Mouse (Mus musculus): ENCODE results near the gene Cdc42bpa. TPM values are rescaled to one million over a fixed set of nuclear protein-coding genes. Genes with fewer than 3 reads are reported as not detected.

The Cdc42bpa gene
- polyA plus RNA-seq (2014; fragmentation: Illumina TruSeq; extraction: RNeasy Lipid Tissue Mini Kit (QIAGEN cat#74804); ENCODE audit: low read depth, low replicate concordance): 22.6 TPM

DNA sequence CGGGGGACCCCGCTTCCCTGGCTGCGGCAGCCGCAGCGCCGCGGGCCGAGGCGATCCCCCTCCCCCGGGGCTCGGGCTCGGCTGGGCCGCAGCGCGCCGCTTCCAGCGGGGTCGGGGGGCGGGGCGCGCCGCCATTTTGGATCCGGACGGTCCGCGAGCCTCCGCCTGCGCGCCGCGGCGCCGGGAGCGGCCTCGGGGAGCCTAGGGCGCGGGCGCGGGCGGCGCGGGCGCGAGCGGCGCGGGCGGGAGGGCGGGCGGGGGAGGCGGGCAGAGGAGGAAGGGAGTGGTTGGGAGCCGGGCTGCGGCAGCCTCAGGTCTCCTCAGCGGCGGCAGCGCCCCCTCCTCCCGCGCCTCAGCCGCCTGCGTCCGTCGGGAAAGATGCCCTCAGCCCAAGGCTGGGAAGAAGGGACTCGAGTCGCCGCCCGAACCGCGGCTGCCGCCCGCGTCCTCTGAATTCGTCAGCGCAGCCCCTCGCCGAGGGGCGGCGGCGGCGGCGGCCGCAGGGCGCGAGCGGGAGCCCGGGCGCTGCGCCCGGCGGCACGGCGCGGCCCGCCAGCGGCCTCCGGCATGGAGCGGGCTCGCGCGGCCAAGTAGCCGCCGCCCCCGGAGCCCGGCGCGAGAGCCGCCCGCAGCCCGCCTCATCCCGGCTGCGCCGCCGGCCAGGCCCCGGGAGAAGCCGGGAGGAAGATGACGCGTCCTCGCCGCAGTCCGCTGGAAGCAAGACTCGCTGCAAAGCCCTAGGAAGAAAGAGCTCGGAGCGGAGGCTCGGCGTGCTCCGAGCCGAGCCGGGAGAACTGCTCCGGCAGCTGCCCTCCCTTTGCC is at the start of gene Cdc42bpa:
TSS of gene Cdc42bpa (plus strand) at position 752 of the 822 bp plus-strand sequence.

DNA sequence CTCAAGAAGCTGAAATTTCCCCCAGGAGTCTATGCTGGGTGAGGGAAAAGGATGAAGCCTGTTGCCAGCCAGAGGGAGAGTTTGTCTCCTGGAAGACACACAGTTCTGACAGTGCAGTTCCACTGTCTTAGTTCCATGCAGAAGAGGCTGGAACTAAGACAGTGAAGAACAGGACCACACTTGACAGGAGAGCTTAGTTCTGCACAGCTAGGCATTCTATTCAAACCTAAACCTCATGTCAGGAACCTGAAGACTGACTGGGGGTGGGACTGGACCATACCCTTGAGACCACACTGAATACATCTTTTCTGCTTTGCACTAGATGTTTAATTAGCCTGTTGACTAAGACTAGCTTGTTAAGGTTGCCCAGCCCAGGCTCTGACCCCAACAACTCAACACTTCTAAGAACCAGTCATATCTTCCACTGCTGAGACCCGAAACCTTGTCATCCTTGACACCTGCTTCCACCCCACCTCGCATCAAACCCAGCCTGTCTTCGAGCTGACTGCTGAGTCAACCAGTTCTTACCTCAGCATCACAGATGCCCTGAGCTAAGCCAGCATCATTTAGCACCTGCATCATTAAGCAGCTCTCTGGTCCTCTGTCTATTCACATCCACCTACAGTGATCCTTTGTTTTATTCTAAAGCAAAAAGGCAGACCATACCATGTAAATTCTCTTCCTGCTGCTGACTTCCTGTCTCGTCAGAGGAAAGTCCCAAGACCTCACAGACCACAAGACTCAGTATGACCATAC is 238.9 kb downstream of the Cdc42bpa start, which contains the start of gene Coq8a:
TSS of gene Coq8a (minus strand) at position 644 of the 756 bp plus-strand sequence.

Other genes with a start within 250 kb of the Cdc42bpa start
- not detected for gene Kif28, start 215.2 kb upstream of the Cdc42bpa start, polyA plus RNA-seq (2014; fragmentation: Illumina TruSeq; extraction: RNeasy Lipid Tissue Mini Kit (QIAGEN cat#74804); ENCODE audit: low read depth, low replicate concordance)
- gene Gm10518, start 157.1 kb upstream of the Cdc42bpa start, polyA plus RNA-seq (2014; fragmentation: Illumina TruSeq; extraction: RNeasy Lipid Tissue Mini Kit (QIAGEN cat#74804); ENCODE audit: low read depth, low replicate concordance): not detected
- gene Ahctf1, start 156.8 kb upstream of the Cdc42bpa start, polyA plus RNA-seq (2014; fragmentation: Illumina TruSeq; extraction: RNeasy Lipid Tissue Mini Kit (QIAGEN cat#74804); ENCODE audit: low read depth, low replicate concordance): 73.3 TPM
- gene Coq8a, start 239.1 kb downstream of the Cdc42bpa start, polyA plus RNA-seq (2014; fragmentation: Illumina TruSeq; extraction: RNeasy Lipid Tissue Mini Kit (QIAGEN cat#74804); ENCODE audit: low read depth, low replicate concordance): 97.7 TPM